Mouse (Mus musculus) G1E-ER4 (cell line): Measurements from ENCODE around the gene Pea15a. TPM values are rescaled to one million over a fixed set of nuclear protein-coding genes. Genes with fewer than 3 reads are reported as not detected.

Experiments
- GATA1 ChIP-seq: IDR thresholded peaks from one replicate; pipeline ENCODE4 v1.8.0; 2012; ENCODE audit warnings: low read length, inconsistent platforms
- polyA plus RNA-seq: library from polyadenylated mRNA; stranded (reverse); fragments of >175 nt; gene quantifications from 2 replicates; pipeline ENCODE4 v1.2.3, GENCODE M21; 2012

The Pea15a gene
- polyA plus RNA-seq, 1 experiment, result 3.4 TPM

GRCm38 (mm10) chr1:172214748-172215147 is 8.1 kb upstream of the Pea15a start:
- no peak for TF ChIP-seq GATA1

- TF ChIP-seq GATA1, result no peak
Observed at GRCm38 (mm10) chr1:172213771-172214170, 7.2 kb upstream of the Pea15a start.

- no peak for TF ChIP-seq GATA1
Observed at GRCm38 (mm10) chr1:172212776-172213175, 6.2 kb upstream of the Pea15a start.

GRCm38 (mm10) chr1:172207111-172207584 is 544 bp upstream of the Pea15a start:
- no peak for TF ChIP-seq GATA1

GRCm38 (mm10) chr1:172205741-172206087 is 890 bp downstream of the Pea15a start:
- TF ChIP-seq GATA1, result no peak

- no peak for TF ChIP-seq GATA1
Observed at GRCm38 (mm10) chr1:172204814-172205740, 1.5 kb downstream of the Pea15a start.

GRCm38 (mm10) chr1:172204033-172204813 is 2.4 kb downstream of the Pea15a start:
- no peak for TF ChIP-seq GATA1

GRCm38 (mm10) chr1:172203566-172203965 is 3.0 kb downstream of the Pea15a start:
- no peak for TF ChIP-seq GATA1

GRCm38 (mm10) chr1:172202894-172203522 is 3.6 kb downstream of the Pea15a start:
- TF ChIP-seq GATA1, result no peak

GRCm38 (mm10) chr1:172201967-172202880 is 4.4 kb downstream of the Pea15a start:
- no peak for TF ChIP-seq GATA1

- no peak for TF ChIP-seq GATA1
Observed at GRCm38 (mm10) chr1:172200871-172201447, 5.6 kb downstream of the Pea15a start.

GRCm38 (mm10) chr1:172200161-172200560 is 6.4 kb downstream of the Pea15a start:
- no peak for TF ChIP-seq GATA1

- no peak for TF ChIP-seq GATA1
Observed at GRCm38 (mm10) chr1:172198996-172199395, 7.6 kb downstream of the Pea15a start.

GRCm38 (mm10) chr1:172198316-172198715 is 8.3 kb downstream of the Pea15a start:
- TF ChIP-seq GATA1, result no peak
